Mouse (Mus musculus): ENCODE measurements at regions not wholly inside any gene's neighbourhood (a gene's known extent, or its start where the extent isn't known, plus 50 kb on each side); places are given as distances from the start of the nearest gene placed in this dataset.
A peak's percentile ranks its signal among the peaks of the same experiment; 100 is the strongest.

GRCm38 (mm10) chr8:116372056-116372455 is 132.7 kb upstream of the Dynlrb2 start:
- Histone ChIP-seq H3K4me3 (no peak overlapping the region), H3K9me3 (replicated peaks) (no peaks in the 10 kb centered on the region), H3K27ac (replicated peaks) (no peak overlapping the region), H3K27me3 (ENCODE audit: low read depth, poor library complexity, severe bottlenecking) (no peaks in the 10 kb centered on the region), H3K4me1 (peaks cover 50% of the 10 kb centered on the region), H3K36me3 (no peaks in the 10 kb centered on the region)
- WGBS = 77% methylated on average over 9 of the region's 9 CpGs
- no peak for DNase-seq (ENCODE audit: low spot score)

GRCm38 (mm10) chr8:116367491-116367890 is 137.3 kb upstream of the Dynlrb2 start:
- WGBS = 21% methylated on average over 6 of the region's 6 CpGs
- H3K27me3 ChIP-seq (ENCODE audit: low read depth, poor library complexity, severe bottlenecking) = 0 out of 2 replicates have a peak, but pooled peaks cover 12% of the 10 kb centered on the region
- H3K4me1 ChIP-seq = peaks cover 57% of the 10 kb centered on the region
- H3K27ac ChIP-seq (replicated peaks) = peak overlapping the region; percentile 52; the same call in 1 of the 2 replicates
- H3K9me3 ChIP-seq (replicated peaks) = no peaks in the 10 kb centered on the region
- no peaks in the 10 kb centered on the region for H3K36me3 ChIP-seq
- H3K4me3 ChIP-seq = no peak overlapping the region
- peak; percentile 66 for DNase-seq (ENCODE audit: low spot score)

GRCm38 (mm10) chr8:116366706-116367105 is 138.1 kb upstream of the Dynlrb2 start:
- Histone ChIP-seq H3K9me3 (replicated peaks) (no peaks in the 10 kb centered on the region), H3K36me3 (no peaks in the 10 kb centered on the region), H3K4me1 (peaks cover 49% of the 10 kb centered on the region), H3K27ac (replicated peaks) (no peak overlapping the region), H3K27me3 (ENCODE audit: low read depth, poor library complexity, severe bottlenecking) (0 out of 2 replicates have a peak, but pooled peaks cover 12% of the 10 kb centered on the region), H3K4me3 (no peak overlapping the region)
- no peak for DNase-seq (ENCODE audit: low spot score)
- WGBS = 72% methylated on average over 3 of the region's 3 CpGs

- no peak for DNase-seq (ENCODE audit: low spot score)
Observed at GRCm38 (mm10) chr8:116364751-116365150, 140.0 kb upstream of the Dynlrb2 start.

GRCm38 (mm10) chr8:116364172-116364571 is 140.6 kb upstream of the Dynlrb2 start:
- Histone ChIP-seq H3K27ac (replicated peaks) (0 out of 2 replicates have a peak overlapping the region, but pooled peaks have one; percentile 13), H3K36me3 (no peaks in the 10 kb centered on the region), H3K4me1 (peaks cover 28% of the 10 kb centered on the region), H3K27me3 (ENCODE audit: low read depth, poor library complexity, severe bottlenecking) (0 out of 2 replicates have a peak, but pooled peaks cover 12% of the 10 kb centered on the region), H3K4me3 (no peak overlapping the region), H3K9me3 (replicated peaks) (no peaks in the 10 kb centered on the region)
- DNase-seq (ENCODE audit: low spot score) = no peak
- 79% methylated on average over 2 of the region's 2 CpGs for WGBS

More at GRCm38 (mm10) chr8:116364751-116365150, 140.0 kb upstream of the Dynlrb2 start:
- Histone ChIP-seq H3K36me3 (no peaks in the 10 kb centered on the region), H3K4me3 (no peak overlapping the region), H3K27ac (replicated peaks) (no peak overlapping the region), H3K4me1 (peaks cover 34% of the 10 kb centered on the region), H3K27me3 (ENCODE audit: low read depth, poor library complexity, severe bottlenecking) (0 out of 2 replicates have a peak, but pooled peaks cover 12% of the 10 kb centered on the region), H3K9me3 (replicated peaks) (no peaks in the 10 kb centered on the region)
- 89% methylated on average over 1 of the region's 1 CpGs for WGBS

GRCm38 (mm10) chr8:116362351-116362750 is 142.4 kb upstream of the Dynlrb2 start:
- DNase-seq (ENCODE audit: low spot score) = no peak
- Histone ChIP-seq H3K9me3 (replicated peaks) (no peaks in the 10 kb centered on the region), H3K4me3 (no peak overlapping the region), H3K36me3 (no peaks in the 10 kb centered on the region), H3K27ac (replicated peaks) (no peak overlapping the region), H3K4me1 (peaks cover 11% of the 10 kb centered on the region), H3K27me3 (ENCODE audit: low read depth, poor library complexity, severe bottlenecking) (0 out of 2 replicates have a peak, but pooled peaks cover 12% of the 10 kb centered on the region)
- WGBS = 78% methylated on average over 4 of the region's 4 CpGs

GRCm38 (mm10) chr8:116359761-116360160 is 145.0 kb upstream of the Dynlrb2 start:
- no peak for DNase-seq (ENCODE audit: low spot score)
- 82% methylated on average over 4 of the region's 4 CpGs for WGBS

GRCm38 (mm10) chr8:116354756-116355155 is 150.0 kb upstream of the Dynlrb2 start:
- Histone ChIP-seq H3K27me3 (ENCODE audit: low read depth, poor library complexity, severe bottlenecking) (no peaks in the 10 kb centered on the region), H3K9me3 (replicated peaks) (no peaks in the 10 kb centered on the region), H3K4me1 (no peaks in the 10 kb centered on the region; the same call in 1 of the 2 replicates), H3K4me3 (no peak overlapping the region), H3K36me3 (no peaks in the 10 kb centered on the region), H3K27ac (replicated peaks) (no peak overlapping the region)
- DNase-seq (ENCODE audit: low spot score) = no peak
- WGBS = 88% methylated on average over 6 of the region's 6 CpGs

More at GRCm38 (mm10) chr8:116359761-116360160, 145.0 kb upstream of the Dynlrb2 start:
- Histone ChIP-seq H3K36me3 (no peaks in the 10 kb centered on the region), H3K27me3 (ENCODE audit: low read depth, poor library complexity, severe bottlenecking) (0 out of 2 replicates have a peak, but pooled peaks cover 6% of the 10 kb centered on the region), H3K9me3 (replicated peaks) (no peaks in the 10 kb centered on the region), H3K4me3 (no peak overlapping the region), H3K4me1 (peaks cover 5% of the 10 kb centered on the region), H3K27ac (replicated peaks) (no peak overlapping the region)

- no peak for DNase-seq (ENCODE audit: low spot score)
- WGBS = 90% methylated on average over 5 of the region's 5 CpGs
- no peaks in the 10 kb centered on the region for H3K36me3 ChIP-seq
- no peak overlapping the region for H3K4me3 ChIP-seq
- H3K27me3 ChIP-seq (ENCODE audit: low read depth, poor library complexity, severe bottlenecking) = no peaks in the 10 kb centered on the region
- H3K9me3 ChIP-seq (replicated peaks) = no peaks in the 10 kb centered on the region
- no peaks in the 10 kb centered on the region for H3K4me1 ChIP-seq
- H3K27ac ChIP-seq (replicated peaks) = no peak overlapping the region
Observed at GRCm38 (mm10) chr8:116353911-116354310, 150.9 kb upstream of the Dynlrb2 start.

GRCm38 (mm10) chr8:116352635-116353034 is 152.1 kb upstream of the Dynlrb2 start:
- Histone ChIP-seq H3K36me3 (no peaks in the 10 kb centered on the region), H3K27ac (replicated peaks) (no peak overlapping the region), H3K9me3 (replicated peaks) (no peaks in the 10 kb centered on the region), H3K4me3 (no peak overlapping the region), H3K27me3 (ENCODE audit: low read depth, poor library complexity, severe bottlenecking) (no peaks in the 10 kb centered on the region), H3K4me1 (no peaks in the 10 kb centered on the region)
- no peak for DNase-seq (ENCODE audit: low spot score)
- WGBS = 88% methylated on average over 2 of the region's 2 CpGs

- H3K9me3 ChIP-seq (replicated peaks) = no peaks in the 10 kb centered on the region
- no peak overlapping the region for H3K27ac ChIP-seq (replicated peaks)
- H3K4me1 ChIP-seq = 0 out of 2 replicates have a peak, but pooled peaks cover 2% of the 10 kb centered on the region
- DNase-seq (ENCODE audit: low spot score) = no peak
- WGBS = 89% methylated on average over 8 of the region's 8 CpGs
- no peaks in the 10 kb centered on the region for H3K36me3 ChIP-seq
- H3K27me3 ChIP-seq (ENCODE audit: low read depth, poor library complexity, severe bottlenecking) = no peaks in the 10 kb centered on the region
- no peak overlapping the region for H3K4me3 ChIP-seq
Observed at GRCm38 (mm10) chr8:116348971-116349370, 155.8 kb upstream of the Dynlrb2 start.

- WGBS = 95% methylated on average over 5 of the region's 5 CpGs
- Histone ChIP-seq H3K27me3 (ENCODE audit: low read depth, poor library complexity, severe bottlenecking) (no peaks in the 10 kb centered on the region), H3K4me1 (0 out of 2 replicates have a peak, but pooled peaks cover 2% of the 10 kb centered on the region), H3K4me3 (no peak overlapping the region), H3K9me3 (replicated peaks) (no peaks in the 10 kb centered on the region), H3K27ac (replicated peaks) (no peak overlapping the region), H3K36me3 (no peaks in the 10 kb centered on the region)
- no peak for DNase-seq (ENCODE audit: low spot score)
Observed at GRCm38 (mm10) chr8:116346990-116347389, 157.8 kb upstream of the Dynlrb2 start.

- no peaks in the 10 kb centered on the region for H3K9me3 ChIP-seq (replicated peaks)
- no peak overlapping the region for H3K27ac ChIP-seq (replicated peaks)
- H3K27me3 ChIP-seq (ENCODE audit: low read depth, poor library complexity, severe bottlenecking) = no peaks in the 10 kb centered on the region
- H3K4me1 ChIP-seq = 0 out of 2 replicates have a peak, but pooled peaks cover 2% of the 10 kb centered on the region
- H3K36me3 ChIP-seq = no peaks in the 10 kb centered on the region
- 88% methylated on average over 5 of the region's 5 CpGs for WGBS
- no peak overlapping the region for H3K4me3 ChIP-seq
- DNase-seq (ENCODE audit: low spot score) = no peak
Observed at GRCm38 (mm10) chr8:116344590-116345222, 160.1 kb upstream of the Dynlrb2 start.
